Mouse (Mus musculus) gonadal fat pad, adult 2 months (tissue): Measurements from ENCODE around the gene Cacna1i. TPM values are rescaled to one million over a fixed set of nuclear protein-coding genes. Genes with fewer than 3 reads are reported as not detected.

Experiments used
- DNase-seq: peaks from one replicate; pipeline ENCODE4 v3.0.0-alpha.2; 2012; ENCODE audit warnings: low read depth
- polyA plus RNA-seq: library from polyadenylated mRNA; depleted of rRNA; stranded (reverse); fragments of >200 nt; gene quantifications from 2 replicates; pipeline ENCODE4 v1.2.3, GENCODE M21; 2012; rRNA removed

Cacna1i gene
- polyA plus RNA-seq, 1 experiment, result 0.04 TPM

GRCm38 (mm10) chr15:80401387-80401898 lies 114.4 kb downstream of the Cacna1i start:
- DNase-seq, result no peak

GRCm38 (mm10) chr15:80401980-80402379 lies 114.9 kb downstream of the Cacna1i start:
- no peak for DNase-seq

DNA sequence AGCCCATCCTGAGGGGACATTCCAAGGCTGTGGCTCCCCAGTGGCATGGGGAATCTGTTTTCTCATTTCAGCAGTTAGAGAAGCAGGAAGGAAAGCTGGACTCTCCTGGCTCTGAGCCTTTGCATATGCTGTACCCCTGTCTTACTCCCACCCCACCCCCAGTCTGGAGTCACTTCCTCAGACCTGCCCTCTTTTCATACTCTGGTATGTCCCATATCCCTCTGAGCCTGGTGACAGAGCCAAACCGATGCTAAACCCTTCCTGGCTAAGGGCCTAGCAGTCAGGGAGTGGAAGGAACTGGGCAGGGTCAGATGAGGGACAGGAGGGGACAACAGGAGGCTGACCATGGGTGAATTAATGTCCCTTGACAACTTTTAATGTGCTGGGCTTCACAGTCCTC lies 120.8 kb downstream of the Cacna1i start:
- DNase-seq, result no peak

DNA sequence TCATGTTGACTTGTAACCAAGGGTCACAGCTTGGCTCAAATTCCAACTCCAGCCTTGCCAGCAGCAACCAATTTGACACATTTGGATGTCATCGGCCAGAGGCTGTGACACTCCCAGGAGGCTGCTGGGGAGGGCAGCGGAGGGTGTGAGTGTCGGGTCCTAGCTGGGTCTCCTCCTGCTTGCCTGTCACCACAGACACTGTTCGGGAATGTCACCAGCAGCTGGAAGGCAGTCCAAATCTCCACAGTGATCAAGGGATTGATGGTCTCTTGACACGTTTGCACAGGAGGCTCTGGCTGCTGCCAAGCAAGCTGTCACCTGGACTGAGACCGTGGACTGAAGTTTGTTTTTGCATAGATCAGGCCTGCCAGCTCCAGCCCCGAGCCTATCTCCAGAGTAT lies 123.6 kb downstream of the Cacna1i start:
- DNase-seq, result no peak

- DNase-seq, result no peak
Observed at GRCm38 (mm10) chr15:80413070-80413469, 126.0 kb downstream of the Cacna1i start.

GRCm38 (mm10) chr15:80413988-80414721 lies 127.1 kb downstream of the Cacna1i start:
- no peak for DNase-seq

GRCm38 (mm10) chr15:80415132-80415531 lies 128.1 kb downstream of the Cacna1i start:
- DNase-seq, result no peak

DNA sequence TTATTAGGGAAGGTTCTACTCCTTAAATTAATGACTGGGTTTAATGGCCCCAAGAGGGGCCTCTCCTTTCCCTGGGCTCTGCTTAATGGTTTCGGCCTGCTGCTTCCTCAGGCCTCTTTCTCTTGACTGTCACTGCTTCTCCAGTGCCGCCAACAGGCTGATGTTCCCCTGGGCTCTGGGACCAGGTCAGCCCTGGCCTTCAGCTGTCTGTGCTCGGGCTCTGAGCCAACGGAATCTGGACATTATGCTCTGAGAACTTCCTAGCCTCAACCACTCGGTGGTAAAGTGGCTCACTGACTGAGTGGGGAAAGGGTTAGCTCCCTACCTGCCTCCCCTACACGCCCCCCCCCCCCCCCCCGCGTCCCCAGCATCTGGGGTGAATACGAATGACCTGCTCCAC lies 130.0 kb downstream of the Cacna1i start:
- no peak for DNase-seq

- DNase-seq, result no peak
Observed at GRCm38 (mm10) chr15:80418146-80418545, 131.1 kb downstream of the Cacna1i start.

- no peak for DNase-seq
Observed at GRCm38 (mm10) chr15:80430324-80430723, 143.3 kb downstream of the Cacna1i start.

DNA sequence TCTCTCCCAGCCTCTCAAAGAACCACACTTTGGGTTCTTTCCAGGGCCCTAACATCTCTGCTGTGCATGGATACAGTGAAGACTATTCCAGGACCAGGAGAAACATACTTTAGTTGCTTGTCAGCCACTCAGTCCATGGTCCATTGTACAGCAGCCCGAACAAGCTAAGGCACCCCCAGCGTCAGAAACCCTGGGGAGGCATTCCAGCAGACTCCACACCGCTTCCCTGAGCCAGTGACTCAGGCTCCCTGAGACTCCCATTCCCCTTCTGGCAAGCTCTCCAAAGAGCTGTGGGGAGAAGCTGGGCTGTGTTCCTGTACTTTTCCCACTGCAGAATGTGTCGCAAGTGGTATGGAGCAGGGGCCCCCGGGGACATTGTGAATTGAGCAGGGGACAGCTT lies 149.9 kb downstream of the Cacna1i start:
- DNase-seq, result no peak

DNA sequence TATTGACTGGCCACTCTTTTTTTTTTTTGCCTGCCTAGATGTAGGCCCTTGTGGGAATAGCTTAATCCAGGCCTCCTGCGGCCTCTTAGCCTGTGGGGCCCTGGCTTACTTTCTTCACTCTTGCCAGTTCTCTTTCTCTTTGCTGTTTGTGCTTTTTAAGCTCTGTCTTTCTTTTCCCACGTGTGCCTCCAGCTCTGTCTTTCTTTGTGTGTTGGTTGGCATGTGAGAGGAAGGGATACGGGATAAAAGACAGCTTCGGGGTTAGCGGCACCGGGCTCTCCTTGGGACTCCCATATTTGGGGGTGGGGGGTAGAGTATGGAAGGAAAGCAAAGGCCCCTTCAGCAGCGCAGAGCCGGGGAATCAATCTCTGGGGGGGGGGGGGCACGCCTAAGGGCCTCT lies 151.0 kb downstream of the Cacna1i start:
- DNase-seq, result no peak

DNA sequence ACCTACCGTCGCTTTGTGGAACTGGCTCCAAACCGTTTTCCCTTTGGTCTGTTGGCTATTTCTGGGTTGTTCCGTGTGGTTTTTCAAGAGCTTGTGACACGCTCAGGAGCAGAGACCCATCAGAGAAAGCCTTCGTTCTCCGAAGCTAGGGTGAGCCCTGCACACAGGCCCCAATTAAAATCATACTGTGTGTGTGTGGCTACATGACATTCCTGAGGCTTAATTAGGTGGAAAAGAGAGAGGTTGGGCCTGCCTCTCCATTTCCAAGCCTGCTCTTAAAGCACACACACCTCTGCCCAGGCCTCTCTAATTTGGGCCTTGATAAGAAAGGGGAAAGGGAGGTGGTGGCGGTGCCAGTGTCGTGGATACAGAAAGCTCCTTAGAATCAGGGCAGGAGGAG lies 151.4 kb downstream of the Cacna1i start:
- DNase-seq, result no peak

DNA sequence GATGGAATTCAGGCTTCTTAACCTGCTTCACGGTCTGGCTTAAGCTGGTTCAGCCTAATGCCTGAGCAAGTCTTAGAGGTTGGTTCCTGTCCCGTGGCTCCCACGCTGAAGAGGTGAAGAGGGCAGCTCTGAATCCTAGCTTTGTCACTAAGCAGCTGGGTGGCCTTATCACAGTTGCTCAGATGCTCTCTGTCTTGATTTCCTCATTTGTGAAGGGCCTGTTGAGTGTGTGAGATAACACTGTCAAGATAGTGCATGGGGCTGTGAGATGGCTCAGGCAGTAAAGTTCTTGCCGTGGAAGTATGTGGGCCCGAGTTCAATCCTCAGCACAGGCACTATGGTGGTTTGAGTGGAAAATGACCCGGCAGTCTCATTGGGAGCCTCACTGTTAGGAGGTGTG lies 153.2 kb downstream of the Cacna1i start:
- no peak for DNase-seq

DNA sequence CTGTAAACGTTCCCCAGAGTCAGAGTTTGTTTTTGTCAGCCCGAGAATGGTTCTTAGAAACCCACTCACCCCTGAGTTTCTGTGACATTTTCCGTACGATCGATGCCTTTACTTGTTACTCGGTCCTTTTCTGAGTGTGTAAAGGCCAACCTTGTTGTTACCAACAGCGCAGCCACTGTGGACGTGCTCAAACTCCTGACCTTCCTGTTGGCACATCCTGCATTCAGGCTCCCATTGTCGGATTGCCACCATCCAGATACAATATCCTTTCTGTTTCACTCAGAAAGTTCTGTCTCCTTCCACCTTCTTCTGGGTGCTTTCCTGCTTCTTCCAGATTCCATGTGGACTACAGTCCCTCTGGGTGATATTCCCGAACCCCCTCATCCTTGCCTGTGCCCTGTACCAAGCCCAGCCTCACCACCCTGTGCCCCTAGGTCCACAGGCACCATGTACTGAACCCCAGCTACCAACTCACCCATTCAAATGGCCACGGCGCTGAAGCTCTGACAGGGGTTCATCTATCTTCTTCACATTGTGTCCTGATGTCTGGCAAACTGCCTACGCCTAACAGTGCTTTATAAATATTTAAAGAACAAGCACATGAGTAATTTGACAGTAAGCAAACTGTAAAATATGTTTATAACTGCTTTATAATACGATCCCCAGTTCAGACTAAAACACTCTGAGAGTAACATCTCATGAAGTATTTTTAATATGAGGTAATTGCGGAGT lies 159.1 kb downstream of the Cacna1i start:
- no peak for DNase-seq

Other genes starting within 250 kb of the Cacna1i start
- 8.8 and 13.3 TPM in 2 replicates for gene Syngr1, start 195.9 kb upstream of the Cacna1i start, polyA plus RNA-seq
- gene Rpl3, start 195.4 kb upstream of the Cacna1i start, polyA plus RNA-seq, result 492 and 540 TPM in 2 replicates
- gene Tab1, start 154.1 kb upstream of the Cacna1i start, polyA plus RNA-seq, result 17.0 and 20.9 TPM in 2 replicates
- gene Mgat3, start 113.5 kb upstream of the Cacna1i start, polyA plus RNA-seq, result 10.2 and 10.5 TPM in 2 replicates
- gene Mief1, start 53.2 kb upstream of the Cacna1i start, polyA plus RNA-seq, result 14.9 and 16.3 TPM in 2 replicates
- not detected in 2 replicates for gene AC140267.1, start 51.4 kb upstream of the Cacna1i start, polyA plus RNA-seq
- 176 and 226 TPM in 2 replicates for gene Atf4, start 32.1 kb upstream of the Cacna1i start, polyA plus RNA-seq
- 32.1 and 32.7 TPM in 2 replicates for gene Rps19bp1, start 22.9 kb upstream of the Cacna1i start, polyA plus RNA-seq